Mouse (Mus musculus) NIH3T3 (cell line): ENCODE results near the gene Cxcl16.
"Not testable (repeated sequence)": the region's sequence is repeated elsewhere in the genome, so short reads cannot be mapped to it uniquely, and the experiment has no call there.

Source experiments
- DNase-seq: peaks from one replicate; pipeline ENCODE4 v3.0.0-alpha.2; 2012; ENCODE audit warnings: low read depth

Gene Cxcl16

GRCm38 (mm10) chr11:70453261-70454044 is 6.3 kb downstream of the Cxcl16 start:
- no peak for DNase-seq

- peak; percentile 98 for DNase-seq
Observed at GRCm38 (mm10) chr11:70451797-70452498, 7.8 kb downstream of the Cxcl16 start, which contains the start of gene Med11. TSS of gene Med11 (plus strand) at chr11:70451919.

GRCm38 (mm10) chr11:70450926-70451325 is 8.9 kb downstream of the Cxcl16 start:
- DNase-seq: peak; percentile 9

- DNase-seq: no peak
Observed at GRCm38 (mm10) chr11:70447373-70447772, 12.4 kb downstream of the Cxcl16 start.

GRCm38 (mm10) chr11:70446756-70447155 is 13.0 kb downstream of the Cxcl16 start:
- no peak for DNase-seq

- no peak for DNase-seq
Observed at GRCm38 (mm10) chr11:70444667-70445066, 15.1 kb downstream of the Cxcl16 start.

GRCm38 (mm10) chr11:70443964-70444363 is 15.8 kb downstream of the Cxcl16 start:
- no peak for DNase-seq

- no peak for DNase-seq
Observed at GRCm38 (mm10) chr11:70441882-70442281, 17.9 kb downstream of the Cxcl16 start.

- DNase-seq: peak; percentile 31
Observed at GRCm38 (mm10) chr11:70440637-70441036, 19.1 kb downstream of the Cxcl16 start.

- DNase-seq: no peak
Observed at GRCm38 (mm10) chr11:70438728-70439374, 20.9 kb downstream of the Cxcl16 start.

- no peak for DNase-seq
Observed at GRCm38 (mm10) chr11:70437426-70437825, 22.4 kb downstream of the Cxcl16 start.

GRCm38 (mm10) chr11:70435476-70435875 is 24.3 kb downstream of the Cxcl16 start:
- no peak for DNase-seq

GRCm38 (mm10) chr11:70433951-70434350 is 25.8 kb downstream of the Cxcl16 start:
- DNase-seq: no peak

- DNase-seq: no peak
Observed at GRCm38 (mm10) chr11:70433569-70433943, 26.2 kb downstream of the Cxcl16 start.

- peak; percentile 49 for DNase-seq
Observed at GRCm38 (mm10) chr11:70432895-70433568, 26.8 kb downstream of the Cxcl16 start.

- peak; percentile 99 for DNase-seq
Observed at GRCm38 (mm10) chr11:70432048-70432894, 27.5 kb downstream of the Cxcl16 start, which contains the start of gene Arrb2. TSS of gene Arrb2 (plus strand) at chr11:70432635.

- peak; percentile 48 for DNase-seq
Observed at GRCm38 (mm10) chr11:70431574-70431973, 28.2 kb downstream of the Cxcl16 start.

GRCm38 (mm10) chr11:70426598-70426997 is 33.2 kb downstream of the Cxcl16 start:
- DNase-seq: not testable (repeated sequence)

GRCm38 (mm10) chr11:70419486-70419885 is 40.3 kb downstream of the Cxcl16 start:
- DNase-seq: no peak

- no peak for DNase-seq
Observed at GRCm38 (mm10) chr11:70418199-70418598, 41.6 kb downstream of the Cxcl16 start.

- DNase-seq: peak; percentile 91
Observed at GRCm38 (mm10) chr11:70413961-70414360, 45.8 kb downstream of the Cxcl16 start.
